Mouse (Mus musculus) liver, embryonic 14.5 days (tissue): ENCODE results near the gene Cyp3a11.

Experiments
- CTCF ChIP-seq: IDR thresholded peaks from 2 replicates; pipeline ENCODE4 v1.5.1; 2016; ENCODE audit warnings: antibody characterized with exemption, low read depth, control low read depth
- EP300 ChIP-seq: IDR thresholded peaks from 2 replicates; pipeline ENCODE4 v1.6.1; 2016; ENCODE audit warnings: antibody characterized with exemption, low read depth

DNA sequence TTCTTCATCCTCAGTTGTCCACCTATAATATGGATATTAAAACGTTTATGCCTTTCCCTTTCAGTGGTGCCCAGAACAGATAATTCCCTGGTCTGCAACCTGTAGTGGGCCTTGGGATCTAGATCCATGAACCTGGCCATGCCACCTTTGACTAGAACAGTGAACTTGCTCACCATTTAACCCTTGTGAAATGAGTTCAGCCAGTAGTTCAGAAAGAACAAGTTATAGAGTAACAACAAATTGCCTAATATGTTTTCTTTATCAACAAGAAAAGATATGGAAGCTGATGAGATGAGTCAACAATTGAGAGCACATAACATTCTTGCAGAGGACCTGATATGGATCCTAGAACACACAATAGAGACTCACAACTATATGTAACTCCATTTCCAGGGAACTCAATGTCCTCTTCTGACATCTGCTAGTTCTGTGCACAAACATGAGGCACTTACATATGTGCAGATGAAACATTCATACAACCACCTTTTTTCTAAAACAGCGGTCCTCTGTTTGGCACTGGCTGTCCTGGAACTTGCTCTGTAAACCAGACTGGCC lies 20.7 kb upstream of the Cyp3a11 start:
- TF ChIP-seq CTCF (no peak), EP300 (no peak)
